Mouse (Mus musculus): ENCODE data around the gene Prkg1. TPM values are rescaled to one million over a fixed set of nuclear protein-coding genes. Genes with fewer than 3 reads are reported as not detected.
A peak's percentile ranks its signal among the peaks of the same experiment; 100 is the strongest.

Prkg1 gene
- 7.1 and 8.0 TPM in 2 replicates for polyA plus RNA-seq (2014; fragmentation: Nextera tagmentation; extraction: Ambion mirVana)

DNA sequence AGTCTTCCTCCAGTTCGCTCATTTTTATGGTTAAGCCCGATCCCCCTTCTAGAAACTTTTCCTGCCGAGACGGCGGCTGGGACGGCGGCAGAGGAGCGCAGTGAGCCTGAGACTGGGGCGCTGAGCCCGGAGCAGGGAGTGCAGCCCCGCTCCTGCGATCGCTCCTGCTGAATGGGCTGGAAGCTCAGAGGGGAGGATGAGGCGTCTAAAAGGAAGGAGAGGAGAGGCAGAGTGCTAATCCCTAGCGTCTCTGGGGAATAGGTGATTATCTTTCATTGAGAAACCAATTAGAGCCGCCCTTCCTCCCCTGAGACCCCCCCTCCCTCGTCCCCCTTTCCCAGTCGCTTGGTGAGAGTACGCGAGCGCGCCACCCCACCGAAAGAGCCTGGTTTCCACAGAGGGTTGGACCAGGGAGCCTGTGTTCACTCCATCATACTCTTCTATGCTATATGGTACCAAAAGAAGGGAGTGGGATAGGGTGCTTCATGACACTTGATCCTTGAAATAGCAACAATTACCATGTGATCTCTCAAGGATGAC, at the start of gene Prkg1:
Prkg1 (minus strand) TSS at position 233 of the 540 bp plus-strand sequence.
- Histone ChIP-seq H3K4me1 (ENCODE audit: control insufficient read depth, insufficient read depth, low read length) (no peaks in the 10 kb centered on the region), H3K9me3 (replicated peaks; ENCODE audit: control insufficient read depth, low read length) (no peaks in the 10 kb centered on the region), H3K9ac (replicated peaks; ENCODE audit: low read length) (peak within 1 kb of the TSS; percentile 59), H3K27ac (replicated peaks; ENCODE audit: low read depth, low read length) (peak within 1 kb of the TSS; percentile 57), H3K27me3 (ENCODE audit: control insufficient read depth, insufficient read depth, low read length) (no peaks in the 10 kb centered on the region), H3K36me3 (replicated peaks; ENCODE audit: control insufficient read depth, insufficient read depth, low read depth, low read length) (no peaks in the 10 kb centered on the region), H3K4me2 (ENCODE audit: low read depth, low read length) (peak within 1 kb of the TSS; percentile 92), H3K4me3 (ENCODE audit: low read depth, low read length) (peak within 1 kb of the TSS; percentile 52)
- DNase-seq (ENCODE audit: low spot score) = peak; percentile 67
- 0% methylated on average over 23 of the region's 23 CpGs for WGBS
- peak; percentile 85 for ATAC-seq (replicated peaks; ENCODE audit: insufficient number of reproducible peaks, low FRiP score, low TSS enrichment, low read depth)

DNA sequence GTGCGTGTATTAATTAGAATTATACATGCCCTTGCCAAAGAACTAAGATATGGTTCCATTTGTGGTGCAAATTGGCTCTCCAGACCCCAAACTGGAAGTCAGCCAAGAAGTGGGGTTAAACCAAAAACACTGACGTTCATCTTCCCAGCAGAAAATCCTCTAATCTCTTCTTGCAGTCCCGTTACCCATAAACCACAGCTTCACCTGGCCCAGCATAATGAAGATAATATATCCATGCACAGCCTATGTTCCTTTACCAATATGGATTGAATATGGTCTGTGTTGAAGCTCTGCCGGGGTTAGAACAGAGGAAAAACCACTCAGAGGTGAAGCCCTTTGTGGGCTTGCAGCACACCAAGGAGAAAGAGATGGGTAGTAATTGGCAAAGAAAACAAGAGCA, 48.3 kb upstream of the Prkg1 start:
- H3K36me3 ChIP-seq (replicated peaks; ENCODE audit: control insufficient read depth, insufficient read depth, low read depth, low read length) = no peaks in the 10 kb centered on the region
- H3K4me2 ChIP-seq (ENCODE audit: low read depth, low read length) = no peak overlapping the region
- 81% methylated on average over 4 of the region's 4 CpGs for WGBS
- no peaks in the 10 kb centered on the region for H3K27me3 ChIP-seq (ENCODE audit: control insufficient read depth, insufficient read depth, low read length)
- no peak overlapping the region for H3K9ac ChIP-seq (replicated peaks; ENCODE audit: low read length)
- H3K27ac ChIP-seq (replicated peaks; ENCODE audit: low read depth, low read length) = no peak overlapping the region
- H3K9me3 ChIP-seq (replicated peaks; ENCODE audit: control insufficient read depth, low read length) = no peaks in the 10 kb centered on the region
- DNase-seq (ENCODE audit: low spot score) (no peak), ATAC-seq (replicated peaks; ENCODE audit: insufficient number of reproducible peaks, low FRiP score, low TSS enrichment, low read depth) (no peak)
- H3K4me3 ChIP-seq (ENCODE audit: low read depth, low read length) = no peak overlapping the region
- H3K4me1 ChIP-seq (ENCODE audit: control insufficient read depth, insufficient read depth, low read length) = no peaks in the 10 kb centered on the region

- H3K27me3 ChIP-seq (ENCODE audit: control insufficient read depth, insufficient read depth, low read length) = no peaks in the 10 kb centered on the region
- ATAC-seq (replicated peaks; ENCODE audit: insufficient number of reproducible peaks, low FRiP score, low TSS enrichment, low read depth) = no peak
- H3K9me3 ChIP-seq (replicated peaks; ENCODE audit: control insufficient read depth, low read length) = no peaks in the 10 kb centered on the region
- no peak overlapping the region for H3K9ac ChIP-seq (replicated peaks; ENCODE audit: low read length)
- H3K4me2 ChIP-seq (ENCODE audit: low read depth, low read length) = no peak overlapping the region
- no peaks in the 10 kb centered on the region for H3K36me3 ChIP-seq (replicated peaks; ENCODE audit: control insufficient read depth, insufficient read depth, low read depth, low read length)
- no peak overlapping the region for H3K4me3 ChIP-seq (ENCODE audit: low read depth, low read length)
- no peak overlapping the region for H3K27ac ChIP-seq (replicated peaks; ENCODE audit: low read depth, low read length)
- WGBS = 29% methylated on average over 5 of the region's 5 CpGs
- DNase-seq (ENCODE audit: low spot score) = peak; percentile 73
- H3K4me1 ChIP-seq (ENCODE audit: control insufficient read depth, insufficient read depth, low read length) = no peaks in the 10 kb centered on the region
These were observed 46.5 kb upstream of the Prkg1 start for GRCm38 (mm10) chr19:31811371-31811770.

DNA sequence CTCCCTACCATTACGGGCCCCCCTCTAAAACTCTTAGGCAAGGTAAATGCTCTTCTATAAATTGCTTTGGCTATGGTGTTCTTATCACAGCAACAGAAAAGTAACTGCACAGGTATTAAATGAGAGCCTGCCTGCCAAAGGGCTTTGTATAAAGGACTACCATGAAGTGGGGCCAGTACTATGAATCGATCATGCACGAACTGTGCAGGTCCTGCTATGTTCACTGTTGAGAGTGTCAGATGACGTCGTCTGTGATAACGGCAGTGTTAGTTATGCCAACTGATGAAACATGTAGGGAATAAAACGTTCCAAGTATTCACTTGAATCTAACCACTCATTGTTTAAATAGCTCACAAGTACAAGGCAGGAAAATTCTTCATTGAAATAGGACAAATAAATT, 40.6 kb upstream of the Prkg1 start:
- no peak for ATAC-seq (replicated peaks; ENCODE audit: insufficient number of reproducible peaks, low FRiP score, low TSS enrichment, low read depth)
- H3K4me3 ChIP-seq (ENCODE audit: low read depth, low read length) = no peak overlapping the region
- H3K4me1 ChIP-seq (ENCODE audit: control insufficient read depth, insufficient read depth, low read length) = no peaks in the 10 kb centered on the region
- WGBS = 77% methylated on average over 7 of the region's 7 CpGs
- no peaks in the 10 kb centered on the region for H3K27me3 ChIP-seq (ENCODE audit: control insufficient read depth, insufficient read depth, low read length)
- no peak overlapping the region for H3K27ac ChIP-seq (replicated peaks; ENCODE audit: low read depth, low read length)
- H3K9me3 ChIP-seq (replicated peaks; ENCODE audit: control insufficient read depth, low read length) = no peaks in the 10 kb centered on the region
- no peaks in the 10 kb centered on the region for H3K36me3 ChIP-seq (replicated peaks; ENCODE audit: control insufficient read depth, insufficient read depth, low read depth, low read length)
- no peak for DNase-seq (ENCODE audit: low spot score)
- H3K4me2 ChIP-seq (ENCODE audit: low read depth, low read length) = no peak overlapping the region
- H3K9ac ChIP-seq (replicated peaks; ENCODE audit: low read length) = no peak overlapping the region

- WGBS = 71% methylated on average over 9 of the region's 9 CpGs
- ATAC-seq (replicated peaks; ENCODE audit: insufficient number of reproducible peaks, low FRiP score, low TSS enrichment, low read depth) (no peak), DNase-seq (ENCODE audit: low spot score) (no peak)
- H3K36me3 ChIP-seq (replicated peaks; ENCODE audit: control insufficient read depth, insufficient read depth, low read depth, low read length) = no peaks in the 10 kb centered on the region
- no peaks in the 10 kb centered on the region for H3K4me1 ChIP-seq (ENCODE audit: control insufficient read depth, insufficient read depth, low read length)
- no peaks in the 10 kb centered on the region for H3K9me3 ChIP-seq (replicated peaks; ENCODE audit: control insufficient read depth, low read length)
- no peak overlapping the region for H3K4me2 ChIP-seq (ENCODE audit: low read depth, low read length)
- H3K27ac ChIP-seq (replicated peaks; ENCODE audit: low read depth, low read length) = no peak overlapping the region
- no peaks in the 10 kb centered on the region for H3K27me3 ChIP-seq (ENCODE audit: control insufficient read depth, insufficient read depth, low read length)
- H3K4me3 ChIP-seq (ENCODE audit: low read depth, low read length) = no peak overlapping the region
- H3K9ac ChIP-seq (replicated peaks; ENCODE audit: low read length) = no peak overlapping the region
These were observed 30.7 kb upstream of the Prkg1 start for GRCm38 (mm10) chr19:31795485-31796046.

- Histone ChIP-seq H3K27ac (replicated peaks; ENCODE audit: low read depth, low read length) (no peak overlapping the region), H3K4me3 (ENCODE audit: low read depth, low read length) (no peak overlapping the region), H3K27me3 (ENCODE audit: control insufficient read depth, insufficient read depth, low read length) (no peaks in the 10 kb centered on the region), H3K36me3 (replicated peaks; ENCODE audit: control insufficient read depth, insufficient read depth, low read depth, low read length) (no peaks in the 10 kb centered on the region), H3K4me2 (ENCODE audit: low read depth, low read length) (no peak overlapping the region), H3K9me3 (replicated peaks; ENCODE audit: control insufficient read depth, low read length) (no peaks in the 10 kb centered on the region), H3K4me1 (ENCODE audit: control insufficient read depth, insufficient read depth, low read length) (no peaks in the 10 kb centered on the region), H3K9ac (replicated peaks; ENCODE audit: low read length) (no peak overlapping the region)
- WGBS = 74% methylated on average over 3 of the region's 3 CpGs
- DNase-seq (ENCODE audit: low spot score) = no peak
- ATAC-seq (replicated peaks; ENCODE audit: insufficient number of reproducible peaks, low FRiP score, low TSS enrichment, low read depth) = no peak
These were observed 26.9 kb upstream of the Prkg1 start for GRCm38 (mm10) chr19:31791724-31792123.

DNA sequence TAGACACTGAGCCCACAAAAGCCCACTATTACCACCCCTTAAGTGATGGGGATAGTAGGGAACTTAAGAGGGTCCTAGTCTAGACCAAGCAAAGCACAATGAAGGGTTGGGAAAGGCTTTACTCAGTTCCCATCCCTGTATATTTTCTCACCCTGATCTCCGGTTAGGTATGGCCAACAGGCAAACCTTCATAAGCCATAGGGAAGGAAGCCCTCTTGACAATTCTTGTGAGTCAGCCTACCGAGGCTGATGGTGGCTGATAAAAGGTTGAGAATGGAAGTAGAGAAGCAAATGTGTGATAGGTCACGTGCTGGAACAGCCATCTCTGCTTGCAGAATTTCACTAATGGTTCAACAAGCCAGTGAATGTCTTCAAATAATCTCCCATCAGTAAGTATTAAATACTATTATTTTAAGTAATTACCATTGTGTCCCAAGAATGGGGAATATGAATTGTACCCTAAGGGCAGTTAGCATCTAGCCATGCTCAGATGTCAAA, 16.7 kb upstream of the Prkg1 start:
- H3K27ac ChIP-seq (replicated peaks; ENCODE audit: low read depth, low read length) = no peak overlapping the region
- no peaks in the 10 kb centered on the region for H3K4me1 ChIP-seq (ENCODE audit: control insufficient read depth, insufficient read depth, low read length)
- no peak overlapping the region for H3K9ac ChIP-seq (replicated peaks; ENCODE audit: low read length)
- no peak overlapping the region for H3K4me3 ChIP-seq (ENCODE audit: low read depth, low read length)
- H3K27me3 ChIP-seq (ENCODE audit: control insufficient read depth, insufficient read depth, low read length) = no peaks in the 10 kb centered on the region
- ATAC-seq (replicated peaks; ENCODE audit: insufficient number of reproducible peaks, low FRiP score, low TSS enrichment, low read depth) (no peak), DNase-seq (ENCODE audit: low spot score) (no peak)
- no peaks in the 10 kb centered on the region for H3K9me3 ChIP-seq (replicated peaks; ENCODE audit: control insufficient read depth, low read length)
- WGBS = 85% methylated on average over 3 of the region's 3 CpGs
- H3K4me2 ChIP-seq (ENCODE audit: low read depth, low read length) = no peak overlapping the region
- H3K36me3 ChIP-seq (replicated peaks; ENCODE audit: control insufficient read depth, insufficient read depth, low read depth, low read length) = no peaks in the 10 kb centered on the region

GRCm38 (mm10) chr19:31781077-31781476, 16.2 kb upstream of the Prkg1 start:
- Histone ChIP-seq H3K27ac (replicated peaks; ENCODE audit: low read depth, low read length) (no peak overlapping the region), H3K9me3 (replicated peaks; ENCODE audit: control insufficient read depth, low read length) (no peaks in the 10 kb centered on the region), H3K27me3 (ENCODE audit: control insufficient read depth, insufficient read depth, low read length) (no peaks in the 10 kb centered on the region), H3K36me3 (replicated peaks; ENCODE audit: control insufficient read depth, insufficient read depth, low read depth, low read length) (no peaks in the 10 kb centered on the region), H3K4me3 (ENCODE audit: low read depth, low read length) (no peak overlapping the region), H3K4me1 (ENCODE audit: control insufficient read depth, insufficient read depth, low read length) (no peaks in the 10 kb centered on the region), H3K4me2 (ENCODE audit: low read depth, low read length) (no peak overlapping the region), H3K9ac (replicated peaks; ENCODE audit: low read length) (no peak overlapping the region)
- 69% methylated on average over 2 of the region's 2 CpGs for WGBS
- DNase-seq (ENCODE audit: low spot score) = no peak
- ATAC-seq (replicated peaks; ENCODE audit: insufficient number of reproducible peaks, low FRiP score, low TSS enrichment, low read depth) = no peak
